Mouse (Mus musculus) heart, embryonic 13.5 days (tissue): ENCODE data around the gene Fmod. TPM values are rescaled to one million over a fixed set of nuclear protein-coding genes. Genes with fewer than 3 reads are reported as not detected.

Experiments used
- ATAC-seq: fragments of 200-750 bp; cut with Nextera tagmentation; 2 replicates; pipeline ENCODE4 v1.8.0; 2017; ENCODE audit warnings: moderate TSS enrichment; ENCODE audit not compliant: insufficient number of reproducible peaks, low FRiP score, low TSS enrichment; ENCODE audit errors: extremely low read depth
- H3K27ac ChIP-seq: fragments of 300-500 bp; sonication (generic); replicated peaks from 2 replicates; pipeline ENCODE4 v1.5.1; 2015; ENCODE audit warnings: moderate library complexity, mild to moderate bottlenecking, inconsistent platforms
- H3K27me3 ChIP-seq: fragments of 300-500 bp; sonication (generic); replicated peaks from 2 replicates; pipeline ENCODE4 v1.6.1; 2015; ENCODE audit warnings: mild to moderate bottlenecking, inconsistent platforms
- H3K36me3 ChIP-seq: fragments of 300-500 bp; sonication (generic); 2 replicates; pipeline ENCODE4 v1.6.1; 2015; ENCODE audit warnings: mild to moderate bottlenecking, inconsistent platforms
- H3K4me1 ChIP-seq: fragments of 300-500 bp; sonication (generic); 2 replicates; pipeline ENCODE4 v1.6.1; 2015; ENCODE audit warnings: inconsistent platforms
- H3K4me2 ChIP-seq: fragments of 300-500 bp; sonication (generic); 2 replicates; pipeline ENCODE4 v1.6.1; 2015; ENCODE audit warnings: inconsistent platforms, mild to moderate bottlenecking, moderate library complexity
- H3K4me3 ChIP-seq: fragments of 300-500 bp; sonication (generic); 2 replicates; pipeline ENCODE4 v1.5.1; 2015; ENCODE audit warnings: moderate library complexity, mild to moderate bottlenecking, inconsistent platforms
- H3K9ac ChIP-seq: fragments of 300-500 bp; sonication (generic); 2 replicates; pipeline ENCODE4 v1.6.1; 2015; ENCODE audit warnings: inconsistent platforms, mild to moderate bottlenecking, moderate library complexity
- H3K9me3 ChIP-seq: fragments of 300-500 bp; sonication (generic); 2 replicates; pipeline ENCODE4 v1.6.1; 2016; ENCODE audit warnings: inconsistent platforms
- WGBS: fragments of 180-500 bp; shearing (Covaris S2); methylation state at CpG from one replicate; pipeline ENCODE4 v1.1.7; 2015; ENCODE audit warnings: mixed read lengths; 5-methylcytosine and 5-hydroxymethylcytosine counted together
- polyA plus RNA-seq: library from polyadenylated mRNA; unstranded; fragments of >200 nt; fragmentation: Nextera tagmentation; extraction: Ambion mirVana; gene quantifications from 2 replicates; pipeline ENCODE4 v1.2.1, GENCODE M21; 2015

Fmod gene
- polyA plus RNA-seq, 1 experiment from 2014 or later: 26.3 TPM

DNA sequence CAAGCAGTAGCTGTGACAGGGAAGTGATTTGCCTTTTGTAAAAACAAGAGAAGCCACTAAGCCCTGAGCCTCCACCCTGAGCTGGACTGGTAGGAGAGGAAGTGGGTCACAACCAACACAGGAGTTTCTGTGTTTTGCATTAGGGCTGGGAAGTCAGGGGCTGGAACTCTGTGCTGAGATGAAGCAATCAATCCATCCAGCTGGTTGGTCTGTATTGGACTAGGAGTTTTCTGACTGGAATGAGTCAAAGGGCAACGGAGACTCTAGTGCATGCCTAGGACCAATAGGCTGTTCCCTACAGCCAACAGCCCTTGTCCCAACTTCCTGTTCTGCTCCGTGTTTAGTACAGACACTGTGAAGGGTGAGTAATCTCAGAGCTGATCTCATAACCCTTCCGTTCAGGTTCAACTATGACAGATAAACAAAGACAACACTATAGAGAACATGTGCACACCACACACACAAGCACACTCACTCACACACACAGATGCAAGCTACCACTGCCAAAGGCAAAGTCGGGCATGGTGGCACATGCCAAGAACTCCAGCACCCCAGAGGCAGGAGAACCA is 28.3 kb downstream of the Fmod start:
- Histone ChIP-seq H3K4me3 (no peak overlapping the region), H3K9me3 (no peaks in the 10 kb centered on the region), H3K9ac (no peak overlapping the region), H3K27ac (peak overlapping the region; percentile 100), H3K36me3 (no peaks in the 10 kb centered on the region), H3K4me2 (no peak overlapping the region), H3K27me3 (no peaks in the 10 kb centered on the region), H3K4me1 (peaks cover 67% of the 10 kb centered on the region)
- ATAC-seq: no peak
- WGBS: 56% methylated on average over 4 of the region's 4 CpGs

DNA sequence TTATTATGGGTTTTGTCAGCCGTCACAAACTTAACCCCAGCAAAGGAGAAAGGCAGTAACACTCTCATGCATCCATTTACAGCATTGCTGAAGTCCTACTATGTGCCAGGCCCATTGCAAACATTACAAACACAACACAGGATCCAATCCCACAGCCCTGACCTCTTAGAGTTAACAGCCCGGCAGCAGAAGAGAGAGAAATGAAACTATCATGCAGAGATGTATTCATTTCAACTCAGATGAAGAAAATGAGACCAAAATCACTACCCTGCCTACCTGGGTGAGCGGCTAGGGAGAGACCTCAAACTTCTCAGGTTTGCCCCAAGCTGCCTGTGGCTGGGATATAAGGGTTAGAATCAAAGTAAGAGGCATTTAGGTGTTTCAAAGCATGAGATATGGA is 29.5 kb downstream of the Fmod start:
- no peak overlapping the region for H3K4me2 ChIP-seq
- H3K27me3 ChIP-seq: no peaks in the 10 kb centered on the region
- 0 out of 2 replicates have a peak overlapping the region, but pooled peaks have one; percentile 33 for H3K9ac ChIP-seq
- no peaks in the 10 kb centered on the region for H3K9me3 ChIP-seq
- no peaks in the 10 kb centered on the region for H3K36me3 ChIP-seq
- ATAC-seq: no peak
- 0 out of 2 replicates have a peak overlapping the region, but pooled peaks have one; percentile 3 for H3K27ac ChIP-seq
- no peak overlapping the region for H3K4me3 ChIP-seq
- H3K4me1 ChIP-seq: peaks cover 69% of the 10 kb centered on the region
- WGBS: 71% methylated on average over 3 of the region's 3 CpGs

- ATAC-seq: no peak
- Histone ChIP-seq H3K4me1 (peaks cover 69% of the 10 kb centered on the region), H3K9ac (0 out of 2 replicates have a peak overlapping the region, but pooled peaks have one; percentile 33), H3K9me3 (no peaks in the 10 kb centered on the region), H3K27me3 (no peaks in the 10 kb centered on the region), H3K27ac (0 out of 2 replicates have a peak overlapping the region, but pooled peaks have one; percentile 3), H3K4me2 (0 out of 2 replicates have a peak overlapping the region, but pooled peaks have one; percentile 22), H3K36me3 (no peaks in the 10 kb centered on the region), H3K4me3 (no peak overlapping the region)
- WGBS: 5% methylated on average over 8 of the region's 8 CpGs
Observed at GRCm38 (mm10) chr1:134067143-134067619, 30.1 kb downstream of the Fmod start.

GRCm38 (mm10) chr1:134070099-134070669 is 33.1 kb downstream of the Fmod start:
- Histone ChIP-seq H3K4me1 (peaks cover 67% of the 10 kb centered on the region), H3K4me2 (no peak overlapping the region), H3K9me3 (no peaks in the 10 kb centered on the region), H3K27ac (peak overlapping the region; percentile 45; the same call in 1 of the 2 replicates), H3K9ac (0 out of 2 replicates have a peak overlapping the region, but pooled peaks have one; percentile 48), H3K36me3 (peaks cover 9% of the 10 kb centered on the region), H3K4me3 (no peak overlapping the region), H3K27me3 (no peaks in the 10 kb centered on the region)
- 60% methylated on average over 8 of the region's 8 CpGs for WGBS
- ATAC-seq: no peak

- no peak overlapping the region for H3K27ac ChIP-seq
Observed at GRCm38 (mm10) chr1:134071411-134072018, 34.5 kb downstream of the Fmod start.

GRCm38 (mm10) chr1:134073061-134073564 is 36.1 kb downstream of the Fmod start:
- Histone ChIP-seq H3K27ac (peak overlapping the region; percentile 74), H3K4me1 (peaks cover 75% of the 10 kb centered on the region), H3K27me3 (no peaks in the 10 kb centered on the region), H3K9me3 (no peaks in the 10 kb centered on the region), H3K36me3 (peaks cover 33% of the 10 kb centered on the region), H3K4me3 (no peak overlapping the region; the same call in 1 of the 2 replicates), H3K4me2 (peak overlapping the region; percentile 82), H3K9ac (peak overlapping the region; percentile 45; the same call in 1 of the 2 replicates)
- 47% methylated on average over 6 of the region's 6 CpGs for WGBS
- ATAC-seq: no peak

More at GRCm38 (mm10) chr1:134071411-134072018, 34.5 kb downstream of the Fmod start:
- peaks cover 68% of the 10 kb centered on the region for H3K4me1 ChIP-seq
- H3K4me2 ChIP-seq: no peak overlapping the region
- peak overlapping the region; percentile 5; the same call in 1 of the 2 replicates for H3K9ac ChIP-seq
- peaks cover 22% of the 10 kb centered on the region for H3K36me3 ChIP-seq
- ATAC-seq: no peak
- no peak overlapping the region for H3K4me3 ChIP-seq
- WGBS: 49% methylated on average over 10 of the region's 10 CpGs
- H3K9me3 ChIP-seq: no peaks in the 10 kb centered on the region
- H3K27me3 ChIP-seq: no peaks in the 10 kb centered on the region

DNA sequence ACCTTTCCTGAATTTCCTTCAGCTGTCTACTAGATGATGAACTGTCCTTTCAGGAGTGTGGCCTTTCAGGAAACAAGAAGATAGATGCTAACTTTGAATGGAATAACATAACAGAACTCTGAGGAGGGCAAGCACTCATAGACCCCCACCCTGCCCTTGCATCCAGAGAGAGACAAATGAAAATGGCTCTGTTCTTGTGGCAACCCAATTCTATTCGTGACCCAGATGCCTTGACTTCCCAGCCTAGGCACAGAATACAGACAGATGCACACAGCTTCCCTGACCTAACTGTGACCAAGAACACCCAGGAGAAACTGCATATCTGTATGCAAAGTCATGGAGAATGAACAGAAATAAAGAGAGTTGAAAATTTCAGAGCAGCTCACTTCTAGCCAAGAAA is 36.6 kb downstream of the Fmod start:
- Histone ChIP-seq H3K4me3 (no peak overlapping the region), H3K9ac (0 out of 2 replicates have a peak overlapping the region, but pooled peaks have one; percentile 45), H3K36me3 (peaks cover 33% of the 10 kb centered on the region), H3K27me3 (no peaks in the 10 kb centered on the region), H3K4me1 (peaks cover 78% of the 10 kb centered on the region), H3K4me2 (peak overlapping the region; percentile 82), H3K9me3 (no peaks in the 10 kb centered on the region), H3K27ac (peak overlapping the region; percentile 74)
- 69% methylated on average over 1 of the region's 1 CpGs for WGBS
- no peak for ATAC-seq

GRCm38 (mm10) chr1:134074184-134074583 is 37.1 kb downstream of the Fmod start:
- peaks cover 33% of the 10 kb centered on the region for H3K36me3 ChIP-seq
- peak overlapping the region; percentile 82; the same call in 1 of the 2 replicates for H3K4me2 ChIP-seq
- no peaks in the 10 kb centered on the region for H3K9me3 ChIP-seq
- H3K4me3 ChIP-seq: no peak overlapping the region
- H3K9ac ChIP-seq: no peak overlapping the region
- ATAC-seq: no peak
- no peaks in the 10 kb centered on the region for H3K27me3 ChIP-seq
- peak overlapping the region; percentile 74 for H3K27ac ChIP-seq
- WGBS: 50% methylated on average over 3 of the region's 3 CpGs
- H3K4me1 ChIP-seq: peaks cover 78% of the 10 kb centered on the region

DNA sequence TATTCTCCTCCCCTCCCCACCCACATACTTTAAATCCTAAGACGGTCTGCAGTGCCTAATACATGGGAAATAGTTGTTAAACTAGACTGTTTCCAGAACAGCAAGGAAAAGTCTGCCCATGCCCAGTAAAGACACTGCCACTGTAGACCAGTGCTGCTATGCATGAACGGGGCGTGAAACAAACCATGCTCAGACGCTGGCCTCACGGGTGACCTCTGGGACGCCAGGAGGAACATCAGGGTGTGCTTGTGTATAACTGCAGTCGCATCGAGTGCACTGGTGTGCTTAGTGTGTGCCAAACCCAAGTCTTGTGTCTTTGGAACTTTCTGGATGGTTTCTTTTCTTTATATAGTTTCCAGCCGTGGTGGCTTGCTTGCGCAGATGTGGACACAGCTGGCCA is 37.6 kb downstream of the Fmod start:
- Histone ChIP-seq H3K27ac (peak overlapping the region; percentile 30), H3K27me3 (no peaks in the 10 kb centered on the region), H3K9ac (no peak overlapping the region), H3K9me3 (no peaks in the 10 kb centered on the region), H3K36me3 (peaks cover 33% of the 10 kb centered on the region), H3K4me2 (peak overlapping the region; percentile 82; the same call in 1 of the 2 replicates), H3K4me1 (peaks cover 82% of the 10 kb centered on the region), H3K4me3 (no peak overlapping the region)
- no peak for ATAC-seq
- WGBS: 82% methylated on average over 10 of the region's 10 CpGs

GRCm38 (mm10) chr1:134075532-134075931 is 38.5 kb downstream of the Fmod start:
- 92% methylated on average over 8 of the region's 8 CpGs for WGBS
- Histone ChIP-seq H3K27ac (no peak overlapping the region), H3K4me1 (peaks cover 89% of the 10 kb centered on the region), H3K36me3 (peaks cover 33% of the 10 kb centered on the region), H3K4me2 (peak overlapping the region; percentile 82), H3K4me3 (peak overlapping the region; percentile 80), H3K27me3 (no peaks in the 10 kb centered on the region), H3K9me3 (no peaks in the 10 kb centered on the region), H3K9ac (peak overlapping the region; percentile 97)
- no peak for ATAC-seq

DNA sequence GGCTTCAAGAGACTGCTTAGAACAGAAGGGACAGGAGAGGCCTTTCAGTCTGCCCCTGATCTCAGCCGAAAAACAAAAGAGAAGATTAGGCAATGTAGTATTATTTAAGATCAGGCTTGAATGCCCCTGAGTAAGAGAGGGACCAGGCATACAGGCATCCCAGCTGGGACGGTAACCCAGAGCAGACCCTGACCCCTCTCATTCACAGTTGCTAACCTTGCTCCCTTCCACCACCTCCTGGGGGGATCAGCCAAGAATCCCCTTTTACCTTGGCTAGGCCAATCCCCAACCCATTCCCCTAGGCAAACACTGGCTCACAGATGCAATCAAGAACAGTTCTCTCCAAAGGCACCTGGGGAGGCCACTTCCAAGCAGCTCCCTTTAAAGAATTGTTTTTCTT is 39.7 kb downstream of the Fmod start:
- peaks cover 33% of the 10 kb centered on the region for H3K36me3 ChIP-seq
- peaks cover 89% of the 10 kb centered on the region for H3K4me1 ChIP-seq
- WGBS: 68% methylated on average over 2 of the region's 2 CpGs
- H3K27me3 ChIP-seq: no peaks in the 10 kb centered on the region
- no peaks in the 10 kb centered on the region for H3K9me3 ChIP-seq
- H3K27ac ChIP-seq: 0 out of 2 replicates have a peak overlapping the region, but pooled peaks have one; percentile 15
- H3K9ac ChIP-seq: peak overlapping the region; percentile 97
- peak overlapping the region; percentile 80 for H3K4me3 ChIP-seq
- no peak for ATAC-seq
- H3K4me2 ChIP-seq: peak overlapping the region; percentile 82
